Mouse (Mus musculus) cortical plate, adult 2 months (tissue): Measurements from ENCODE around the gene Rnf19b.

Source experiments
- CTCF ChIP-seq: fragments of 200-500 bp; IDR thresholded peaks from 2 replicates; pipeline ENCODE4 v1.5.1; 2011; ENCODE audit warnings: mild to moderate bottlenecking, control low read depth, low read length; ENCODE audit not compliant: insufficient read depth; ENCODE audit errors: extremely low read depth
- POLR2A ChIP-seq: fragments of 200-500 bp; IDR thresholded peaks from 2 replicates; pipeline ENCODE4 v1.6.1; 2011; ENCODE audit warnings: mild to moderate bottlenecking, low read length, control low read depth; ENCODE audit not compliant: insufficient read depth; ENCODE audit errors: extremely low read depth

GRCm38 (mm10) chr4:129057533-129058206, 401 bp upstream of the Rnf19b start:
- TF ChIP-seq CTCF = no peak
- TF ChIP-seq POLR2A = peak; percentile 90; the same call in 1 of the 2 replicates
